Mouse (Mus musculus) liver, embryonic 16.5 days (tissue): ENCODE measurements around the gene Lbhd2. TPM values are rescaled to one million over a fixed set of nuclear protein-coding genes. Genes with fewer than 3 reads are reported as not detected.

Experiments used
- ATAC-seq: fragments of 200-750 bp; cut with Nextera tagmentation; 2 replicates; pipeline ENCODE4 v1.8.0; 2017; ENCODE audit warnings: low read depth, mild to moderate bottlenecking, moderate number of reproducible peaks, moderate library complexity
- H3K27ac ChIP-seq: fragments of 300-500 bp; sonication (generic); 2 replicates; pipeline ENCODE4 v1.5.1; 2014; ENCODE audit warnings: mild to moderate bottlenecking, low read length
- H3K27me3 ChIP-seq: fragments of 300-500 bp; sonication (generic); 2 replicates; pipeline ENCODE4 v1.6.1; 2014; ENCODE audit warnings: low read depth, low read length, mixed read lengths; ENCODE audit not compliant: control insufficient read depth, insufficient read depth
- H3K36me3 ChIP-seq: fragments of 300-500 bp; sonication (generic); 2 replicates; pipeline ENCODE4 v1.6.1; 2014; ENCODE audit warnings: mild to moderate bottlenecking; ENCODE audit not compliant: control insufficient read depth, insufficient read depth
- H3K4me1 ChIP-seq: fragments of 300-500 bp; sonication (generic); 2 replicates; pipeline ENCODE4 v1.6.1; 2014; ENCODE audit warnings: low read depth, low read length, mixed read lengths; ENCODE audit not compliant: control insufficient read depth
- H3K4me2 ChIP-seq: fragments of 300-500 bp; sonication (generic); 2 replicates; pipeline ENCODE4 v1.6.1; 2014; ENCODE audit warnings: low read depth, low read length, mixed read lengths
- H3K4me3 ChIP-seq: fragments of 300-500 bp; sonication (generic); 2 replicates; pipeline ENCODE4 v1.5.1; 2014; ENCODE audit warnings: low read depth, mild to moderate bottlenecking, low read length
- H3K9ac ChIP-seq: fragments of 300-500 bp; sonication (generic); 2 replicates; pipeline ENCODE4 v1.6.1; 2014; ENCODE audit warnings: low read depth, low read length
- H3K9me3 ChIP-seq: fragments of 300-500 bp; sonication (generic); replicated peaks from 2 replicates; pipeline ENCODE4 v1.6.1; 2016; ENCODE audit warnings: low read length; ENCODE audit not compliant: control insufficient read depth
- WGBS: fragments of 180-500 bp; shearing (Covaris S2); extraction: QIAGEN DNeasy Blood & Tissue Kit; methylation state at CpG from one replicate; pipeline ENCODE4 v1.1.7; 2014; ENCODE audit not compliant: insufficient replicate concordance; 5-methylcytosine and 5-hydroxymethylcytosine counted together
- polyA plus RNA-seq: library from polyadenylated mRNA; unstranded; fragments of >200 nt; fragmentation: Nextera tagmentation; extraction: Ambion mirVana; gene quantifications from 2 replicates; pipeline ENCODE4 v1.2.1, GENCODE M21; 2015

Gene Lbhd2
- polyA plus RNA-seq, 1 experiment from 2014 or later: not detected

GRCm38 (mm10) chr12:111434164-111434744, 27.6 kb downstream of the Lbhd2 start:
- Histone ChIP-seq H3K4me3 (no peak overlapping the region), H3K4me2 (peak overlapping the region; percentile 40), H3K9me3 (no peaks in the 10 kb centered on the region), H3K36me3 (no peaks in the 10 kb centered on the region), H3K27me3 (peaks cover 17% of the 10 kb centered on the region), H3K9ac (peak overlapping the region; percentile 49), H3K27ac (peak overlapping the region; percentile 80), H3K4me1 (peaks cover 87% of the 10 kb centered on the region)
- ATAC-seq: no peak
- WGBS: 51% methylated on average over 7 of the region's 7 CpGs

- whole genome bisulfite sequencing: 12% methylated on average over 8 of the region's 8 CpGs
- H3K4me3 ChIP-seq: 0 out of 2 replicates have a peak overlapping the region, but pooled peaks have one; percentile 5
Measured at GRCm38 (mm10) chr12:111434745-111435327, 28.2 kb downstream of the Lbhd2 start.

GRCm38 (mm10) chr12:111436170-111436569, 29.6 kb downstream of the Lbhd2 start:
- Histone ChIP-seq H3K4me2 (no peak overlapping the region), H3K9me3 (no peaks in the 10 kb centered on the region), H3K9ac (no peak overlapping the region), H3K36me3 (no peaks in the 10 kb centered on the region), H3K4me3 (no peak overlapping the region), H3K4me1 (peaks cover 74% of the 10 kb centered on the region), H3K27me3 (no peaks in the 10 kb centered on the region; the same call in 1 of the 2 replicates), H3K27ac (peak overlapping the region; percentile 49)
- no peak for ATAC-seq
- 76% methylated on average over 3 of the region's 3 CpGs for WGBS

More at GRCm38 (mm10) chr12:111434745-111435327, 28.2 kb downstream of the Lbhd2 start:
- peak; percentile 90 for ATAC-seq
- peaks cover 11% of the 10 kb centered on the region for H3K27me3 ChIP-seq
- peaks cover 86% of the 10 kb centered on the region for H3K4me1 ChIP-seq
- H3K4me2 ChIP-seq: peak overlapping the region; percentile 40
- peak overlapping the region; percentile 80 for H3K27ac ChIP-seq
- H3K36me3 ChIP-seq: no peaks in the 10 kb centered on the region
- H3K9me3 ChIP-seq: no peaks in the 10 kb centered on the region
- peak overlapping the region; percentile 49 for H3K9ac ChIP-seq

GRCm38 (mm10) chr12:111436640-111437039, 30.0 kb downstream of the Lbhd2 start:
- Histone ChIP-seq H3K27me3 (no peaks in the 10 kb centered on the region), H3K9me3 (no peaks in the 10 kb centered on the region), H3K9ac (no peak overlapping the region), H3K4me1 (peaks cover 78% of the 10 kb centered on the region), H3K4me2 (no peak overlapping the region), H3K4me3 (no peak overlapping the region), H3K36me3 (no peaks in the 10 kb centered on the region), H3K27ac (peak overlapping the region; percentile 49)
- WGBS: 58% methylated on average over 8 of the region's 8 CpGs
- no peak for ATAC-seq

GRCm38 (mm10) chr12:111437222-111437900, 30.8 kb downstream of the Lbhd2 start:
- H3K27ac ChIP-seq: peak overlapping the region; percentile 66
- no peak overlapping the region for H3K9ac ChIP-seq
- H3K4me1 ChIP-seq: peaks cover 83% of the 10 kb centered on the region
- no peaks in the 10 kb centered on the region for H3K36me3 ChIP-seq
- H3K4me3 ChIP-seq: no peak overlapping the region
- no peaks in the 10 kb centered on the region for H3K9me3 ChIP-seq
- WGBS: 25% methylated on average over 5 of the region's 5 CpGs
- no peaks in the 10 kb centered on the region for H3K27me3 ChIP-seq
- ATAC-seq: no peak
- H3K4me2 ChIP-seq: no peak overlapping the region

GRCm38 (mm10) chr12:111438850-111439249, 32.2 kb downstream of the Lbhd2 start:
- no peaks in the 10 kb centered on the region for H3K27me3 ChIP-seq
- H3K9me3 ChIP-seq: no peaks in the 10 kb centered on the region
- no peaks in the 10 kb centered on the region for H3K36me3 ChIP-seq
- no peak overlapping the region for H3K4me3 ChIP-seq
- H3K27ac ChIP-seq: peak overlapping the region; percentile 66
- H3K9ac ChIP-seq: no peak overlapping the region
- no peak for ATAC-seq
- peaks cover 70% of the 10 kb centered on the region for H3K4me1 ChIP-seq
- H3K4me2 ChIP-seq: no peak overlapping the region
- WGBS: 60% methylated on average over 6 of the region's 6 CpGs

- Histone ChIP-seq H3K9ac (no peak overlapping the region), H3K4me1 (peaks cover 68% of the 10 kb centered on the region), H3K9me3 (no peaks in the 10 kb centered on the region), H3K27me3 (no peaks in the 10 kb centered on the region), H3K27ac (peak overlapping the region; percentile 99), H3K4me2 (0 out of 2 replicates have a peak overlapping the region, but pooled peaks have one; percentile 5), H3K4me3 (no peak overlapping the region), H3K36me3 (peaks cover 13% of the 10 kb centered on the region)
- ATAC-seq: no peak
- 78% methylated on average over 9 of the region's 9 CpGs for WGBS
Measured at GRCm38 (mm10) chr12:111440701-111441373, 34.2 kb downstream of the Lbhd2 start.

GRCm38 (mm10) chr12:111441523-111441922, 34.9 kb downstream of the Lbhd2 start:
- Histone ChIP-seq H3K4me3 (no peak overlapping the region), H3K36me3 (peaks cover 20% of the 10 kb centered on the region), H3K27me3 (no peaks in the 10 kb centered on the region), H3K9me3 (no peaks in the 10 kb centered on the region), H3K4me1 (peaks cover 68% of the 10 kb centered on the region), H3K4me2 (peak overlapping the region; percentile 91; the same call in 1 of the 2 replicates), H3K27ac (peak overlapping the region; percentile 99), H3K9ac (peak overlapping the region; percentile 89)
- WGBS: 59% methylated on average over 3 of the region's 3 CpGs
- no peak for ATAC-seq
